Mouse (Mus musculus) urinary bladder, adult 2 months (tissue): ENCODE results near the gene Pcp4l1. TPM values are rescaled to one million over a fixed set of nuclear protein-coding genes. Genes with fewer than 3 reads are reported as not detected.
"Not testable (repeated sequence)": the region's sequence is repeated elsewhere in the genome, so short reads cannot be mapped to it uniquely, and the experiment has no call there.

Experiments
- DNase-seq: peaks from one replicate; pipeline ENCODE4 v3.0.0; 2022; ENCODE audit warnings: low spot score
- polyA plus RNA-seq: library from polyadenylated mRNA; depleted of rRNA; stranded (reverse); fragments of >200 nt; gene quantifications from 2 replicates; pipeline ENCODE4 v1.2.3, GENCODE M21; 2012

The Pcp4l1 gene
- polyA plus RNA-seq, 1 experiment, result 317 TPM

- no peak for DNase-seq
Measured at GRCm38 (mm10) chr1:171189046-171189445, 7.0 kb downstream of the Pcp4l1 start.

DNA sequence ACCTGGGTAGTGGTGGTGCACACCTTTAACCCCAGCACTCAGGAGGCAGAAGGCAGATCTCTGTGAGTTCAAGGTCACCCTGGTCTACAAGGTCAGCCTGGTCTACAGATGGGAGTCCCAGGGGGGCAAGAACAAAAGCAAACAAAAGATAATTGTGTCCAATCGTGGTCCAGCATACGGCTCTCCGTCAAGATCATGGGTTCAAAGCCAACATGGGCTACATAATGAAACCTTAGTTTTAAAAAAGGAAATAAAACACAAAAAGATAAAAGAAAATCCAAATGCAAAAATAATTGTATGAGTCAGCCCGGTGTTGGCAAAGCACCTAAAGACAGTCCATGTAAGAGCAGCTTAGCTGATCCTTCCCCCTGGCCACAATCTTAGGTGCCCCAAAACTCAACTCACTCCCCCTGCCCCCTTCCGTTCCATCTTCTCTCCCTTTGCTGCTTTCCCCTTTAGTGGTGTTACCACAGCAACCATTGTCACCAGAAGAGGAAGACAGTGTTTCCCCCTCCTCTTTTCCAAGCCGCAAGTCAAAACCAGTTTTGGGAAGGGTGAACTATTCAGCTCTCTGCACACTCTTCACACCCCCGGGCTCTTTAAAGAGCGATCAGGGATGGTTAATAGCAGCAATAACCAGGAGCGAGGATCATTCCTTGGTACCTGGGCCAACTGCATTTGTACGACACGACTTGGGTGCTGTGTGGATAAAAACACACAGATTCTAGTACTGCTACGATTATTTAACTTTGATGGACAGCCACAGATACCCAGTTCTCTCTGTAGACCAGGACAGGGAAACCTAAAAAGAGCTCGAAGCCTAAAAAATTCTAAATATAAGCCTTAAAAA, 8.0 kb downstream of the Pcp4l1 start:
- DNase-seq, result no peak

- DNase-seq, result no peak
Measured at GRCm38 (mm10) chr1:171185655-171186054, 10.4 kb downstream of the Pcp4l1 start.

DNA sequence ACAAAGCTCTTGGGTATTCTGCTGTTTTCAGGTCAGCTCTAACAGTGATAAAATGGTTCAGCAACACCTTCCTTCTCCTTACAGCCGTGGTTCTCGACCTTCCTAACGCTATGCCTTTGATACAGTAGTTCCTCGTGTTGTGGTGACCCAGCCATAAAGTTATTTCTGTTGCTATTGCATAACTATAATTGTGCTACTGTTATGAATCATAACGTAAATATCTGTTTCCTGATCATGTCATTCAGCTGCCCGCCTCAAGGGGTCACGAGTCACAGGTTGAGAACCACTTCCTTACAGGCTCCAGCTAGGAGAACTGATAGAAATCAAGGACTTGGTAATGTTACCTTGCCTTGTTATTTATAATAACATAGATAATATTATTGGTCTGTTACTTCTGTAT, 11.8 kb downstream of the Pcp4l1 start:
- DNase-seq, result no peak

DNA sequence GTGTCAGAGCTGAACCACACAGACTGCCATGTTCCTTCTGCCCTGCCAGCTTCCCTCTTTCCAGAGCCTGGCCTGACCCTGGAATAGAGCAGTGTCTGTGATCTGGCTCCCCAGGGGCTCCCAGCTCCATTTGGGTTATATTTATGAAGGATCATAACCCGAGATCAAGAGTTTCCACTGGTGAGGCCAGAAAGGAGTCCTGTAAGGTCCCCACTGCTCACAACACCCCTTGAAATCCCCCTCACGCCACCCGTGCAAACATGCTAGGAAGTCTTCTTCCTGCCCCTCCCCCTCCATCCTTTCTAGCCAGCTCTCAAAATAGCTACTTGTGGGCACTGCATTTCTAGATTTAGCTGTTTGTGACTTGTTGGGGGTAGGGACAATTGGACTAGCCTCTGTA, 12.4 kb downstream of the Pcp4l1 start:
- no peak for DNase-seq

GRCm38 (mm10) chr1:171183025-171183424, 13.0 kb downstream of the Pcp4l1 start:
- DNase-seq, result no peak

DNA sequence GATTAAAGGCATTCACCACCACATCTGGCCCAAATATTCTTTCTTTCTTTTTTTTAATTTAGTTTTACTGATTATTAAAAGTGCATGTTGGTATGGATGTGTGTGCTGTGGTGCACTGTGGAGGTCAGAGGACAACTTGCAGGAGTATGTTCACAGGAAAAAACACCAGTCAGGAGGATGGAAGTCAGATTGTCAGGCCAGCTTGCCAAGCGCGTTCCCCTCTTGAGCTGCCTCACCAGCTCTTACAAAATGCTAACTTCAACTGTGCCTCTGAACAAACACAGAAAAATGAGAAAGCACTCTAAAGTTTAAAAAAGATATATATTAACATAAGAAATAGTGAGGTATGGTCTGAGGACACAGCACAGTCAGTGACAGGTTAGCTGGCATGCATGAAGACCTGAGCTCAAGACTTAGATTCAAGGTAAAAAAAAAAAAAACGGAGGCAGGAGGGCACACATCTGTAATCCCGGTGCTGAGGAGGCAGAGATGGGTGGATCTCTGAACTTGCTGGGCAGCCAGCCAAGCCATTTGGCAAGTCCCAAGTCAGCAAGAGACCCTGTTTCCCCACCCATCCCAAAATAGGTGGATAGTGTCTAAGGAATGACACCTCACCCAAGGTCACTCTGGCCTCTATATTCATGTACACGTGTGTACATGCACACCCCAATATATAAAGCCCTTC, 16.4 kb downstream of the Pcp4l1 start:
- DNase-seq, result no peak

- DNase-seq, result no peak
Measured at GRCm38 (mm10) chr1:171172779-171173178, 23.3 kb downstream of the Pcp4l1 start.

- DNase-seq, result no peak
Measured at GRCm38 (mm10) chr1:171171138-171171537, 24.9 kb downstream of the Pcp4l1 start.

DNA sequence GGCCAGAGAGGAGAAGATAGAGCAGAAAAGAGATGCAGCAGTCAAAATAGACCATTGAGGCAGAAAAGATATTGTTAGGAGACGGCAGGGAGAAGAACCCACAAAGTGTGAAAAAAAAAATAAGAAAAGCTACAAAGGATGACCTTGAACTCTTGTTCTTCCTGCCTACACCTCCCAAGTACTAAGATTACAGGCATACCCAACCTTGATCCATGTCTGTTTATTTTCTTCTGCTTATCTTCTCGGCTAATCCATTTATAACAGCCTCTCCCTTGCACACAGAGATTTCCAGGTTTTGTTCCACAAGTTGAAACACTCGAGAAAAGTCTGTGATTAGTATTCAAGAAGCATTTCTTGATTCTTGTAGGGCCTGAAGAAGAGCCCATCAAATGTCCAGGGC, 26.2 kb downstream of the Pcp4l1 start:
- DNase-seq, result no peak

DNA sequence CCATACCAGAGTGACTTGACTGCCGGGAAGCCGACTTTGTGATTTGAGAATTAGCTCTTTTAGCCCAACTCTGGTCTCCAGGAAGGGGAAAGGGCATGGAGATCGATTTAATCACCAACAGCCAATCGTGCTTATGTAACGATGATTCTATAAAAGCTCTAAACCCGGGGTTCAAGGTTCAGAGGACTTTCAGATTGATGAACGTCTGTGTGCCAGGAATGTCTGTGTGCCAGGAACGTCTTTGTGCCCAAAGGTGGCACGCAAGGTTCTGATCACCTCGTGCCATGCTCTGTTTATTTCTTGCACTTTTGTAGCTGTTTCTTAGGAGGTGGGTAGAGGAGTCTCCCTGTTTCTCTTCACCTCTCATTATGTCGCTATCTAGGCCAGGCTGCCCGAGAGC, 27.2 kb downstream of the Pcp4l1 start:
- DNase-seq, result no peak

GRCm38 (mm10) chr1:171165629-171166345, 30.3 kb downstream of the Pcp4l1 start:
- no peak for DNase-seq

- no peak for DNase-seq
Measured at GRCm38 (mm10) chr1:171164258-171164657, 31.8 kb downstream of the Pcp4l1 start.

- no peak for DNase-seq
Measured at GRCm38 (mm10) chr1:171162526-171162925, 33.5 kb downstream of the Pcp4l1 start.

DNA sequence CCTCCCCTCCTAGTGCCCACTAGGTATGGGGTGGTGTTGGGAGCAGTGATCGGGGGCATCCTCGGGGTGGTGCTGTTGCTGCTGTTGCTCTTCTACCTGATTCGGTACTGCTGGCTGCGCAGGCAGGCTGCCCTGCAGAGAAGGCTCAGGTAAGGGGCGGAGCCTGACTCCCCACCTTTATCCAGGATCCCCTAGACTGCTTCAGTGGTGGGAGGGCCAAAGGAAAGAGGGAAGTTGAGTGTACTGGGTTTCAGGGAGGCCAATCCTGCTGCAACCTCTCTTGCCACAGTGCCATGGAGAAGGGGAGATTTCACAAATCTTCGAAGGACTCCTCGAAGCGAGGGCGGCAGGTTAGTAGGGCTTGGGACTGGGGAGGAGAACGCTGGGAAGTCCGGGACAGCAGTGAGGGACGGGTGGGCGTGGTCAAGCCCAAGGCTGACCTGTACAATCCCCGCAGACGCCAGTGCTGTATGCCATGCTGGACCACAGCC, 36.5 kb downstream of the Pcp4l1 start:
- DNase-seq, result no peak

GRCm38 (mm10) chr1:171157965-171158364, 38.1 kb downstream of the Pcp4l1 start:
- DNase-seq, result no peak

GRCm38 (mm10) chr1:171156644-171157043, 39.4 kb downstream of the Pcp4l1 start:
- DNase-seq, result no peak

- DNase-seq, result no peak
Measured at GRCm38 (mm10) chr1:171151966-171152365, 44.1 kb downstream of the Pcp4l1 start.

DNA sequence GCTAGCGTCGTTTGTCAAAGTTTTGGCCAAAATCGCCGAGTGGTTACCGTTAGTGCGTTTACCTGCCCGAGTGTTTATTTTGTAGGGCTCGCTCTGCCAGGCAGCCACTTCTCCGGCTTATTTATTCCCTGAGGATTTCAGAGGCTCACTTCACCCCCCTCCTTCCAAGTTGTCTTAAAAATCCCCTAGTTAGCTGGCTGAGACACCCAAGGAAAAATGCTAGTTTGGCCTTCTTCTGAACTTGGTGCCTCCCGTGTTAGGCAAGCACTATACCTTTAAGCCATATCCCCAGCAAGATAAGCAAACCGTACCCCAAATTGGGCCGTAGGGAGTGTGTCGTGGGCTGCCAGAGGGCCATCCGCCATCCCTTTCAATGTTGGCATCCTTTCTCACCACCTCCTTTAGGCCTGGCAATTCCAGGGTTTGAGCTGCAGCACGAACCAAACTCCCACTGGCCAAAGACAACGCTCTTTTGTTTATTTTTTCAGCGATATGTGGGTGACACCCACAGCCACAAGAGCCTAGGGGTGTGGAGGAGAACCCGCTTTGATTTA, 45.2 kb downstream of the Pcp4l1 start:
- no peak for DNase-seq

- DNase-seq, result peak; percentile 89
Measured at GRCm38 (mm10) chr1:171149974-171150760, 45.9 kb downstream of the Pcp4l1 start, which contains the start of the genes Sdhc and Mpz. Sdhc (minus strand) TSS chr1:171150603. Mpz (plus strand) TSS chr1:171150711.

GRCm38 (mm10) chr1:171142981-171143380, 53.1 kb downstream of the Pcp4l1 start:
- DNase-seq, result not testable (repeated sequence)
